Mouse (Mus musculus): ENCODE measurements around the gene Scd4. TPM values are rescaled to one million over a fixed set of nuclear protein-coding genes. Genes with fewer than 3 reads are reported as not detected.

Gene Scd4
- polyA plus RNA-seq, 1 experiment, result 0.87 TPM

GRCm38 (mm10) chr19:44377629-44378375 lies 44.9 kb downstream of the Scd4 start:
- DNase-seq (ENCODE audit: low spot score), result no peak

- DNase-seq (ENCODE audit: low spot score), result no peak
Measured at GRCm38 (mm10) chr19:44379090-44379489, 46.2 kb downstream of the Scd4 start.

GRCm38 (mm10) chr19:44380065-44380464 lies 47.2 kb downstream of the Scd4 start:
- DNase-seq (ENCODE audit: low spot score), result no peak

- DNase-seq (ENCODE audit: low spot score), result no peak
Measured at GRCm38 (mm10) chr19:44382682-44383321, 49.9 kb downstream of the Scd4 start.

- no peak for DNase-seq (ENCODE audit: low spot score)
Measured at GRCm38 (mm10) chr19:44385887-44386498, 53.1 kb downstream of the Scd4 start.

GRCm38 (mm10) chr19:44387089-44387671 lies 54.3 kb downstream of the Scd4 start:
- no peak for DNase-seq (ENCODE audit: low spot score)

- no peak for DNase-seq (ENCODE audit: low spot score)
Measured at GRCm38 (mm10) chr19:44387746-44388474, 55.0 kb downstream of the Scd4 start.

- DNase-seq (ENCODE audit: low spot score), result peak; percentile 87
Measured at GRCm38 (mm10) chr19:44388475-44389428, 55.9 kb downstream of the Scd4 start.

- DNase-seq (ENCODE audit: low spot score), result no peak
Measured at GRCm38 (mm10) chr19:44389507-44389906, 56.6 kb downstream of the Scd4 start.

- DNase-seq (ENCODE audit: low spot score), result no peak
Measured at GRCm38 (mm10) chr19:44391856-44392255, 59.0 kb downstream of the Scd4 start.

- DNase-seq (ENCODE audit: low spot score), result no peak
Measured at GRCm38 (mm10) chr19:44392339-44393009, 59.6 kb downstream of the Scd4 start.

- DNase-seq (ENCODE audit: low spot score), result no peak
Measured at GRCm38 (mm10) chr19:44393962-44394422, 61.1 kb downstream of the Scd4 start.

- no peak for DNase-seq (ENCODE audit: low spot score)
Measured at GRCm38 (mm10) chr19:44394972-44395371, 62.1 kb downstream of the Scd4 start.

Other genes starting within 250 kb of the Scd4 start
- gene Chuk, start 225.6 kb upstream of the Scd4 start, polyA plus RNA-seq (2012; rRNA removed), result 53.4 and 70.8 TPM in 2 replicates
- gene Cwf19l1, start 197.2 kb upstream of the Scd4 start, polyA plus RNA-seq (2012; rRNA removed), result 15.0 and 17.0 TPM in 2 replicates
- 54.2 and 61.4 TPM in 2 replicates for gene Bloc1s2, start 186.6 kb upstream of the Scd4 start, polyA plus RNA-seq (2012; rRNA removed)
- gene Pkd2l1, start 140.7 kb upstream of the Scd4 start, polyA plus RNA-seq (2012; rRNA removed), result 0.01 TPM in 1 of 2 replicates, not detected in the other
- gene Scd3, start 129.8 kb upstream of the Scd4 start, polyA plus RNA-seq (2012; rRNA removed), result 0.01 and 0.28 TPM in 2 replicates
- 121 and 151 TPM in 2 replicates for gene Scd2, start 39.4 kb upstream of the Scd4 start, polyA plus RNA-seq (2012; rRNA removed)
- 190 and 197 TPM in 2 replicates for gene Scd1, start 74.8 kb downstream of the Scd4 start, polyA plus RNA-seq (2012; rRNA removed)
- 0.01 TPM in 1 of 2 replicates, not detected in the other for gene Wnt8b, start 160.4 kb downstream of the Scd4 start, polyA plus RNA-seq (2012; rRNA removed)
- 4.7 and 4.8 TPM in 2 replicates for gene Sec31b, start 212.8 kb downstream of the Scd4 start, polyA plus RNA-seq (2012; rRNA removed)
- not detected in 2 replicates for gene Gm20538, start 219.7 kb downstream of the Scd4 start, polyA plus RNA-seq (2012; rRNA removed)
- 343 and 393 TPM in 2 replicates for gene Ndufb8, start 222.3 kb downstream of the Scd4 start, polyA plus RNA-seq (2012; rRNA removed)
- 17.2 and 18.2 TPM in 2 replicates for gene Hif1an, start 229.8 kb downstream of the Scd4 start, polyA plus RNA-seq (2012; rRNA removed)